Mouse (Mus musculus): ENCODE measurements around the gene Auts2.

DNA sequence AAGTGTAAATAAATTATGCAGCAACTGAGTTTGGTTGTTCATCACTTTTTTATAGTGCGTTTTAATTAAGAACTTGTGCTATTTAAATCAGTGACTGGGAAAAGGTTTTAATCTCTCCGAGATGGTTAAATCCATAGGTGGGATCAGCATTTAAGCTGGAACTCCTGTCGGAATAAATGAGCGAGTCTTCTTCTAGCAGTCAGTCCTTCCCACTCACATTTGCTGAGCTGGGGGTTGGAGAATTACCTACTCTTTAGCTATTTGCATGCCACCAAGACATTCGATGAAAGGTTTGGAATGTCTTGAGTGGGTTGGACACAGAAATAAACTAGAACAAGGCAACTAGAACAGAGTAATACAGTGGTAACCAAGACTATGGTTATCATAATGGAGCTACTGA lies 45.1 kb downstream of the Auts2 start:
- TF ChIP-seq CTCF (IDR thresholded peaks at IDR 0.05; ENCODE audit: insufficient read depth, low read length) (no peak), POLR2A (IDR thresholded peaks at IDR 0.05; ENCODE audit: borderline replicate concordance, extremely low read depth, low read depth, low read length) (no peak)

Data from lung, adult 2 months (tissue).